Mouse (Mus musculus): ENCODE results near the gene Zfp383.

DNA sequence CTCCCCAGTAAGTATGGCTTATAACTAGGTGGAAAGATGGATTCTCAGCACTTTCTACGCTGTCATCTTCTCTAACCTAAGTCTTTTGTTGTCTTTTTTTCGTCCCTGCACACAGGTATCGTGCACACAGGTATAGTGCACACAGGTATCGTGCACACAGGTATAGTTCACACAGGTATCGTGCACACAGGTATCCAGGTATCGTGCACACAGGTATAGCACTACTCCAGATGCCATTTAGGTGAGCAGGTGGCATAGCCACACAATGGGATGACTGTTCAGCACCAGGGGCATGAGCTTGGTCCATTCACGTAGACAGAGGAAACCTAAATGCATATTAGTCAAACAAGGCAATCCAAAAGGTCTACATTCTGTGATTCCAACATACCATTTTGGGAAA, 17.5 kb upstream of the Zfp383 start:
- TF ChIP-seq CTCF (IDR thresholded peaks at IDR 0.05; ENCODE audit: control insufficient read depth, insufficient read depth, low read length) (no peak), POLR2A (IDR thresholded peaks at IDR 0.05; ENCODE audit: borderline replicate concordance, control insufficient read depth, low read depth, low read length) (no peak)

Measured in bone marrow, adult 2 months (tissue).